Mouse (Mus musculus): ENCODE measurements around the gene Pde3a. TPM values are rescaled to one million over a fixed set of nuclear protein-coding genes. Genes with fewer than 3 reads are reported as not detected.

The Pde3a gene
- polyA plus RNA-seq, 2 experiments: 0.45 to 0.86 TPM

GRCm38 (mm10) chr6:141525787-141526186 is 276.7 kb downstream of the Pde3a start:
- Histone ChIP-seq H3K36me3 (replicated peaks; ENCODE audit: control insufficient read depth, insufficient read depth, low read depth) (no peaks in the 10 kb centered on the region), H3K4me2 (ENCODE audit: low read depth) (no peak overlapping the region), H3K9ac (replicated peaks) (no peak overlapping the region), H3K9me3 (ENCODE audit: control insufficient read depth, low read length) (no peaks in the 10 kb centered on the region), H3K4me3 (ENCODE audit: insufficient read depth in 1 of 2, low read depth in 2 of 2, low read length in 2 of 2) (no peak overlapping the region), H3K27ac (no peak overlapping the region), H3K4me1 (replicated peaks; ENCODE audit: control insufficient read depth in 2 of 2, insufficient read depth in 2 of 2, low read length in 1 of 2) (0 out of 4 replicates have a peak, but pooled peaks cover 0 to 1% of the 10 kb centered on the region in 2 experiments), H3K27me3 (ENCODE audit: control insufficient read depth, insufficient read depth, low read length) (no peaks in the 10 kb centered on the region)
- ATAC-seq (ENCODE audit: insufficient read depth) (no peak), DNase-seq (ENCODE audit: low read depth in 3 of 3, low spot score in 3 of 3) (no peak)
- 69% methylated on average over 1 of the region's 1 CpGs for WGBS (ENCODE audit: insufficient replicate concordance)
- TF ChIP-seq CTCF (IDR thresholded peaks at IDR 0.05; ENCODE audit: low read depth) (no peak), EP300 (IDR thresholded peaks at IDR 0.05; ENCODE audit: low read depth) (no peak)

- no peak overlapping the region for H3K27ac ChIP-seq
- TF ChIP-seq EP300 (IDR thresholded peaks at IDR 0.05; ENCODE audit: low read depth): no peak
- no peak for TF ChIP-seq CTCF (IDR thresholded peaks at IDR 0.05; ENCODE audit: low read depth)
- no peaks in the 10 kb centered on the region for H3K4me1 ChIP-seq (replicated peaks; ENCODE audit: control insufficient read depth in 2 of 2, insufficient read depth in 2 of 2, low read length in 1 of 2)
- no peak for ATAC-seq (ENCODE audit: insufficient read depth)
- H3K4me3 ChIP-seq (ENCODE audit: insufficient read depth in 1 of 2, low read depth in 2 of 2, low read length in 2 of 2): no peak overlapping the region
- H3K9ac ChIP-seq (replicated peaks): no peak overlapping the region
- no peak for DNase-seq (ENCODE audit: low read depth in 3 of 3, low spot score in 3 of 3)
- H3K27me3 ChIP-seq (ENCODE audit: control insufficient read depth, insufficient read depth, low read length): no peaks in the 10 kb centered on the region
- no peak overlapping the region for H3K4me2 ChIP-seq (ENCODE audit: low read depth)
- H3K9me3 ChIP-seq (ENCODE audit: control insufficient read depth, low read length): no peaks in the 10 kb centered on the region
- 66% methylated on average over 6 of the region's 6 CpGs for WGBS (ENCODE audit: insufficient replicate concordance)
- no peaks in the 10 kb centered on the region for H3K36me3 ChIP-seq (replicated peaks; ENCODE audit: control insufficient read depth, insufficient read depth, low read depth)
Observed at GRCm38 (mm10) chr6:141530865-141531264, 281.8 kb downstream of the Pde3a start.

- no peak for TF ChIP-seq CTCF (IDR thresholded peaks at IDR 0.05; ENCODE audit: low read depth)
- TF ChIP-seq EP300 (IDR thresholded peaks at IDR 0.05; ENCODE audit: low read depth): no peak
- no peaks in the 10 kb centered on the region for H3K9me3 ChIP-seq (ENCODE audit: control insufficient read depth, low read length)
- H3K9ac ChIP-seq (replicated peaks): no peak overlapping the region
- no peak overlapping the region for H3K4me2 ChIP-seq (ENCODE audit: low read depth)
- ATAC-seq (ENCODE audit: insufficient read depth) (no peak), DNase-seq (ENCODE audit: low read depth in 3 of 3, low spot score in 3 of 3) (no peak)
- H3K36me3 ChIP-seq (replicated peaks; ENCODE audit: control insufficient read depth, insufficient read depth, low read depth): no peaks in the 10 kb centered on the region
- no peaks in the 10 kb centered on the region for H3K27me3 ChIP-seq (ENCODE audit: control insufficient read depth, insufficient read depth, low read length)
- 34% methylated on average over 3 of the region's 3 CpGs for WGBS (ENCODE audit: insufficient replicate concordance)
- no peak overlapping the region for H3K4me3 ChIP-seq (ENCODE audit: insufficient read depth in 1 of 2, low read depth in 2 of 2, low read length in 2 of 2)
- H3K4me1 ChIP-seq (replicated peaks; ENCODE audit: control insufficient read depth in 2 of 2, insufficient read depth in 2 of 2, low read length in 1 of 2): no peaks in the 10 kb centered on the region
- no peak overlapping the region for H3K27ac ChIP-seq
Observed at GRCm38 (mm10) chr6:141537298-141537697, 288.2 kb downstream of the Pde3a start.

- Histone ChIP-seq H3K36me3 (replicated peaks; ENCODE audit: control insufficient read depth, insufficient read depth, low read depth) (no peaks in the 10 kb centered on the region), H3K27ac (no peak overlapping the region), H3K4me2 (ENCODE audit: low read depth) (no peak overlapping the region), H3K9me3 (ENCODE audit: control insufficient read depth, low read length) (no peaks in the 10 kb centered on the region), H3K4me1 (replicated peaks; ENCODE audit: control insufficient read depth in 2 of 2, insufficient read depth in 2 of 2, low read length in 1 of 2) (no peaks in the 10 kb centered on the region), H3K9ac (replicated peaks) (no peak overlapping the region), H3K27me3 (ENCODE audit: control insufficient read depth, insufficient read depth, low read length) (no peaks in the 10 kb centered on the region), H3K4me3 (ENCODE audit: insufficient read depth in 1 of 2, low read depth in 2 of 2, low read length in 2 of 2) (no peak overlapping the region)
- DNase-seq (ENCODE audit: low read depth in 3 of 3, low spot score in 3 of 3) (no peak), ATAC-seq (ENCODE audit: insufficient read depth) (no peak)
- TF ChIP-seq CTCF (IDR thresholded peaks at IDR 0.05; ENCODE audit: low read depth) (no peak), EP300 (IDR thresholded peaks at IDR 0.05; ENCODE audit: low read depth) (no peak)
- WGBS (ENCODE audit: insufficient replicate concordance): 50% methylated on average over 1 of the region's 1 CpGs
Observed at GRCm38 (mm10) chr6:141541136-141541535, 292.1 kb downstream of the Pde3a start.

- Histone ChIP-seq H3K27me3 (ENCODE audit: control insufficient read depth, insufficient read depth, low read length) (no peaks in the 10 kb centered on the region), H3K36me3 (replicated peaks; ENCODE audit: control insufficient read depth, insufficient read depth, low read depth) (no peaks in the 10 kb centered on the region), H3K4me1 (replicated peaks; ENCODE audit: control insufficient read depth in 2 of 2, insufficient read depth in 2 of 2, low read length in 1 of 2) (no peaks in the 10 kb centered on the region), H3K4me2 (ENCODE audit: low read depth) (no peak overlapping the region), H3K4me3 (ENCODE audit: insufficient read depth in 1 of 2, low read depth in 2 of 2, low read length in 2 of 2) (no peak overlapping the region), H3K9me3 (ENCODE audit: control insufficient read depth, low read length) (no peaks in the 10 kb centered on the region), H3K9ac (replicated peaks) (no peak overlapping the region), H3K27ac (no peak overlapping the region)
- ATAC-seq (ENCODE audit: insufficient read depth) (no peak), DNase-seq (ENCODE audit: low read depth in 3 of 3, low spot score in 3 of 3) (no peak)
- TF ChIP-seq CTCF (IDR thresholded peaks at IDR 0.05; ENCODE audit: low read depth) (no peak), EP300 (IDR thresholded peaks at IDR 0.05; ENCODE audit: low read depth) (no peak)
- 58% methylated on average over 7 of the region's 7 CpGs for WGBS (ENCODE audit: insufficient replicate concordance)
Observed at GRCm38 (mm10) chr6:141543344-141543743, 294.3 kb downstream of the Pde3a start.

Data from liver, embryonic 14.5 days (tissue).